Mouse (Mus musculus): ENCODE data around the gene Usp31. TPM values are rescaled to one million over a fixed set of nuclear protein-coding genes. Genes with fewer than 3 reads are reported as not detected.

The Usp31 gene
- 1 to 10 TPM; 9.0 TPM for total RNA-seq (2021)

DNA sequence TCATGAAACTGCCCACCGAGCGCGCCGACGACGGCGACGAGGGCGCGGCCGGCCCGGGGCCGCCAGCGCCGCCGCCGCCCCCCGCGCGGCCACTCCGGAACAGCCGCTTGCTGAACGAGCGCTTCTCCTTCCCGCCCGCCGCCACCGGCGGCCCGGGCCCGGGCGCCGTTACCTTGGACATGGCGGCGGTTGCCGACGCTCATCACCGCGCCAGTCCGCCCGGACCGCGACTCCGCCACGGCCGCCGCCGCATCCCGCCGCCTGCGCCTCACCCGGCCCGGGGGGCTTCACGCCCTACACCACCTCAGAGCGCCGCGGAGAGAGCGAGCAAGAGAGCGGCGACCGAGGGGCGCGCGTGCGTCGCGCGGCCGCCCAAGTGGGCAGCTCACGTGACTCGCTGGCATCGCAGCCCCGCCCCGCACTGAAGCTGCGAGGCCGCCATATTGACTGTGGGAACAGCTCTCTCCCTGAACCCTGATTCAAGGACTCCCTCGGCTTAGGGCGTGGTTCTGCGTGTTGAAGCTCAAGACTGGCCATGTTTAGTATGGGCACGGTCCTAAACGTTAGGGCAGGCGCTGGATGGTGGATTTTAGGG lies at the start of gene Usp31:
Usp31 (minus strand) TSS at position 181 of the 595 bp plus-strand sequence.
- peak; percentile 92 to 94 for DNase-seq

DNA sequence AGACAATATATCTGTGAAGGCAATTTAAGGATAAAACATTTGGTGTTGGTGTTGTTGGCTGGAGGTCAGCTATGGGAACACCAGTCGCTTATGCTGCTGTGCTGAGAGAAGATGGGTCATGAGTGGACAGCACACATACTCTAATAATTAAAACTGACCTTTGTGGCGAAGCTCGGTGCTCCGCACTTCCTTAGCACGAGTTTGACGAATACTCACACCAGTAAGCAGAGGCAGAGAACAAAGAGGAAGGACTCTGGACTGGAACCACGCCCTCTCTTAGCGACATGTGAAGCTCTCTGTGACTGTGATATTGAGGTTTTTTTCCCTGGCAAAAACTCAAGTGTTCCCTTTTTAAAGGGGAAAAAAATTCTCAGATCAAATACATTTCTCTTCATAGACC lies 47.7 kb upstream of the Usp31 start:
- intact Hi-C loops (cut with DNase I), result no loop called here
- DNase-seq, result no peak

More for the DNA sequence above, at the start of gene Usp31:
- intact Hi-C loops (cut with DNase I), result loop anchor here (5.0 to 10.0 kb wide), 2 partner anchors 62 to 360 kb away; partner anchors contain the start of genes Ears2 and Ubfd1

DNA sequence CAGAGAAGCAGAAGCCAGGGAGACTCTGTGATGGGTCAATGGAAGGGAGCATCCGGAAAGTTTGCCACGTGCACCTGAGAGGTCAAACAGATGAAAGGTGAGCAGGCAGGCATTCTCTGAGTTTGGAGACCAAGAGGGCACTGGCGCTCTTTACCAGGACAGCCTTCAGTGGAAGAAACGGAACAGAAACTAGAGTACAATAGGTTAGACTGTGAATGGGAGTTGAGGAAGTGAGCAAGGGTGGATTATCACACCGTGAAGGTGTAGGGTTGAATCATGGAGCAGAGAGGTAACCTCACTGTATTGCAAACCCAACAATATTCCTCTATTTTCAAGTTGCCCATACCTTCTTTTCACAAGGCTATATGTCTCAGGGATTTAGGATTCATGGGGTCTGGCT lies 43.2 kb upstream of the Usp31 start:
- intact Hi-C loops (cut with DNase I), result no loop called here
- no peak for DNase-seq

DNA sequence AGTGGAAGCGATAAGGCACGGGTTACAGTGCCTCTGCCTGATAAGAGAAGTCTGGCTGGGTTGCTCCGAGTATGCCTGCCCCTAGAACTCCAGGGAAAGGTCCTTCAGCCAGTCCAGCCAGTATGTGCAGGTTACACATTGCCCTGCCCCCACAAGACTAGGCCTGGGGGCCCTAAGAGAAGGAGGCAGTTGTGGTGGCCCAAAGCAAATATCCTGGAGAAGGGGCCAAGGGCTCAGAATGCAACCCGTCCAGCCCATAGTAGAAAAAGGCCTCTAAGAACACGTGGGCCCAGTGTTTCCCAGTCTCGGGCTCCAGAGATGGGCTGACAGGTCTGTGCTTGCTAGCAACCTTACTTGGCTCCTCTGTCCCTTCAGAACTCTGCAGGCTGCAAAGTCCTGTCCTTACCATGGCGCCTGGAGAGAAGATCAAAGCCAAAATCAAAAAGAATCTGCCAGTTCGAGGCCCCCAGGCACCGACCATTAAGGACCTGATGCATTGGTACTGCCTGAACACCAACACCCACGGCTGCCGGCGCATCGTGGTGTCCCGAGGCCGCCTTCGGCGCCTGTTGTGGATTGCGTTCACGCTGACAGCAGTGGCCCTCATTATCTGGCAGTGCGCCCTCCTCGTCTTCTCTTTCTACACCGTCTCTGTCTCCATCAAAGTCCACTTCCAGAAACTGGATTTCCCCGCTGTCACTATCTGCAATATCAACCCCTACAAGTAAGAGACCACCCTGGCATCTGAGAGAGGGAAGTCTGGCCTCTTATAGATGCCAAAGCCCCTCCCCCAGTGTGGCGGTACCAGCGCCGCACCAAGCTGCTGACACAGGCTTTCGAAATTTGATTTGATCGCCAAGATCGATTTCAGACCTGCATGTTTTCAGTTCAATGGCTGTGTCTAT lies 30.7 kb upstream of the Usp31 start:
- DNase-seq, result no peak
- intact Hi-C loops (cut with DNase I), result no loop called here

DNA sequence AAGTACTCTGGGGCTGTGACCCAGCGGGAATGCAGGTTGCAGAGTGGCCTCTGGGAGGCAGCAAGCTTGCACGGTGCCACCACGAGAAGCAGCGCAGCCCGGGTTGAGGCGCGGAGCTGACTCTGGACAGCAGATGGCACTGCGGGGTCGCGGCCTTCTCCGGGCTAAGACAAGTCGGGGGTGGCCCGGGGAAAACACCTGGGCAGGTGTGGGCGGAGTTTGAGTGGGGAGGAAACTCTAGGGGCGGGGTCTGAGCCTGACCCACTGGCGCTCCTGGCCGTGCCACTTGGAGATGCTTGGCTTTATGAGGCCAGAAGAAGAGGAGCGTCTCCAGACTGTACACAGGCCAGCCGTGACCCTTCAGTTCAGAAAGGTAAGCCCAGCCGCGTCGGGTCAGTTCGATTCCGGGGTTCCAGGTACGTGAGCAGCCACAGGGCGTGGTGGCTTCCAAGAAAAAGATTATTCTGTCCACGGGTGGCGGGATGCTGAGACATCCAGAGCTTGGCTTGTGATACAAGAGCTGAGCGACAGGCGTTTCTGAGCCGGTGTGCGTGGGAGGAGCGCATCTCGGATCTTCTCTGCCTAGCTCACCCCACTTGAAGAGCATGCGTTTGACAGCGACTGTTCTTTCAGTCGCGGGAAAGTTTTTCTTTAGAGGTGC lies 27.2 kb upstream of the Usp31 start, which contains the start of gene Scnn1g:
Scnn1g (plus strand) TSS at position 309 of the 661 bp plus-strand sequence.
- intact Hi-C loops (cut with DNase I), result loop anchor here (1.0 kb wide), 1 partner anchor 230 kb away; no protein-coding TSS in a partner anchor

DNA sequence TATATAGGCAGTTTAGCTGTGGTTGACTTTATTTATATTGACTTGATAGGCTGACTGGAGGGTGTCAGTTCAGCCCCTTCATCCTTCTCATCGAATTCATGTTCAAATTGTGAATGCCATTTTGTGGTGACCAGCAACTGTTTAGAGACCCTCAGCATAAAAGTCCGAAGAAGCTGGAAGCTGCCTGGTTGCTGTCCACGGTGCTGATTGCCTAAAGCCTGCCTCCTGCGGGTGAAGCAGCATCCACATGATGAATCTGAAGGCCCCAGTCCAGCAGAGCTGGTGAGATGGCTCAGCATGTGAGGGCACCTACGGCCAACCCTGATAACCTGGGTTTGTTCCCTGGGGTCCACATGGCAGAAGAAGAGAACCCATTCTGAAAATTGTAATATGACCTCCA lies 23.2 kb upstream of the Usp31 start:
- peak; percentile 14 to 36 for DNase-seq
- intact Hi-C loops (cut with DNase I), result no loop called here

More for the DNA sequence above, 27.2 kb upstream of the Usp31 start, which contains the start of gene Scnn1g:
- peak; percentile 62 to 74 for DNase-seq

GRCm38 (mm10) chr7:121717031-121717430 lies 10.0 kb upstream of the Usp31 start:
- intact Hi-C loops (cut with DNase I), result no loop called here
- DNase-seq, result no peak

- intact Hi-C loops (cut with DNase I), result no loop called here
- no peak for DNase-seq
These were observed 4.1 kb upstream of the Usp31 start for GRCm38 (mm10) chr7:121711171-121711570.

- intact Hi-C loops (cut with DNase I), result loop anchor here (5.0 to 10.0 kb wide), 2 partner anchors 62 to 361 kb away; partner anchors contain the start of genes Ears2 and Ubfd1
- peak; percentile 57 to 60 for DNase-seq
These were observed 511 bp downstream of the Usp31 start for GRCm38 (mm10) chr7:121706411-121707072.

DNA sequence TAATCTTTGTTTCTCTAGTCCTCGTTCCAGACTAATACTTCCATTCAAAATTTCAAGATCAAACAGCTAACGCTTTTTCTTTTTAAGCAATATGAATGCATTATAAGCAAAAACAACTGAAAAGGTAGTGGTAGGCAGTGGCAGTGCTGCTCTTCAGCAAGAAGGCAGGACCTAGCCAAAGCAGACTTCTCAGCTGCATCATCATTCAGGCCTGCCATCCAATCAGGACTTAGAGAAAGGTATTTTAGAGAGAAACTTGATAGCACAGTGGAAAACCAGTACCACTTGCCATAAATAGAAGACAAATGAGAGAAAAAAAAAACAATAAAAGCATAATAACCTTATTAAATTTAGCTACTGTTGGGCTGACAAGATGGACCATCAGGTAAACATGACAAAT lies 2.0 kb downstream of the Usp31 start:
- intact Hi-C loops (cut with DNase I), result loop anchor here (5.0 to 10.0 kb wide), 2 partner anchors 60 to 362 kb away; partner anchors contain the start of genes Ears2 and Ubfd1
- no peak for DNase-seq

- intact Hi-C loops (cut with DNase I), result loop anchor here (10.0 kb wide), 1 partner anchor 57 kb away; no protein-coding TSS in a partner anchor
- DNase-seq, result no peak
These were observed 5.1 kb downstream of the Usp31 start for GRCm38 (mm10) chr7:121701983-121702382.

GRCm38 (mm10) chr7:121700480-121700879 lies 6.6 kb downstream of the Usp31 start:
- intact Hi-C loops (cut with DNase I), result loop anchor here (10.0 kb wide), 1 partner anchor 56 kb away; no protein-coding TSS in a partner anchor

DNA sequence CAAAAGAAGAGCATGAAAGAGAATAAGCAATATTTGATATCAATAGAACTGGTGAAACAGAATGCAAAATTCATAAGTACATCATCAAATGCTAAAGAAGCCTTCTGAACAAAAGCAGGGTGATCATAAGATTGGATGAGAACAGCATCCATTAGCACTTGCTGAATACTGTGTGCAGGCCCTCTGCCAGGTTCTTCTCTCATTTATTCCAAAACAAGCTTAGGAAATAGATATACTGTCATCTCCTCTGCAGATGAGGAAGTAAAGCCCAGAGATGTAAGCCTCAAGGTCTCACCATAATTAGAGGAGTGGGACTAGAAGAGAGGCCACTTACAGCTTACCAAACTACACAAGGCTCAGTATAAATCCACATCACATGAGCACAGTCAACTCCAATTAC lies 7.8 kb downstream of the Usp31 start:
- no peak for DNase-seq
- intact Hi-C loops (cut with DNase I), result no loop called here

More at GRCm38 (mm10) chr7:121700480-121700879, 6.6 kb downstream of the Usp31 start:
- DNase-seq, result no peak

- intact Hi-C loops (cut with DNase I), result no loop called here
- no peak for DNase-seq
These were observed 9.5 kb downstream of the Usp31 start for GRCm38 (mm10) chr7:121697574-121697973.

DNA sequence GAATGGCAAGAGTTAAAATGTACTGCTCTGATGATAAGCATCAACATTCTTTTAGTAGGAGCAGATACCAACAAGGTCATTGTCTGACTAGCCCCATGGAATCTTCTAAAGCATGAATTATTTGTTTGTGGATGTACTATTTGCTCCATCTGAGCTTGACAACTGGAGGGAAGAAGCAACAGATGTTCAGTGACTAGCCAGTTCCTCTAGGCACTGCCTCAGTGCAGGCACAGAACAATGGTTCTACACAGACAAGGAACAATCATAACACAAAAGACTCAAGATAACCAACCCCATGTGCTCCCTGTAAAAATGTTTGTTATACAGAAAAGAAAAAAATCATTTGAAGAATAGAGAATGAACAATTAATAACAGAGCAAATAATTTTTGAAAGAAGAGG lies 9.9 kb downstream of the Usp31 start:
- intact Hi-C loops (cut with DNase I), result no loop called here
- no peak for DNase-seq

GRCm38 (mm10) chr7:121691803-121692202 lies 15.2 kb downstream of the Usp31 start:
- no peak for DNase-seq
- intact Hi-C loops (cut with DNase I), result no loop called here

GRCm38 (mm10) chr7:121689338-121689737 lies 17.7 kb downstream of the Usp31 start:
- no peak for DNase-seq
- intact Hi-C loops (cut with DNase I), result no loop called here

DNA sequence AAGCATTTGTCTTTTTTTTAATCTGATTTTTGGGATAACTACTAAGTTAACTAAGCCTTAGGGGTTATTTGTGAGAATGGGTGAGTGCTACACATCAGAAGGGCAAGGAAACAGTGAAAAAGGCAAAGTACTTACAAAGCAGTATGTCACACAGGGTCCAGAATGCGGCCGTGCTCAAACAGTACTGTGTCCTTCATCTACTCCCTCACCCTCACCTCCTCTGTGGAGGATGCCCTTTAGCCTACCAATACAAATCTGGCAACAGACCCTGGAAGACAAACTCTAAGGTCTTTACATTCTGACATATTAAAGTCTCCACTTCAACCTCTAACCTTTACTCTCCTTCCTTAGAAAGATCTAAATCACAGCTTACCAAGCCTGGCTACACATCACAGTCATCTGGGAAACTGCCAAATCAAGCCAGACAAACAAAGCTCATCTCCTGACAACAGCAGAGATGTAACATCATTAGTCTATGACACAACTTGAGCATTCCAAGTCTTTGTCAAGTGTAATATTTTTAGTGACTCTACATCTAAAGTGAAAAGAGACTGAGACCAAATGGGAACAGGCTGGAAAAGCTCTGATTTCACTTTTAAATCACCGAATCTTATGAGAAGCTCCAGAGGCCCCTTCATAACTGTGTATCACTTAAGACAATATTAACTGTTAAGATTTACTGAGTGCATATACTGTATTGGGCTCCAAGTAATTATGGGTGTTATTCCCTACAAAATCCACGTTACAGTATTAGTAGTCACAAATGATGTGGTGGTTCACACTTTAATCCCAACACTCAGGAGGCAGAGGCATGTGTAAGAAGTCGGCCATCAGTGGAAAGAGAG lies 21.7 kb downstream of the Usp31 start:
- no peak for DNase-seq
- intact Hi-C loops (cut with DNase I), result no loop called here

DNA sequence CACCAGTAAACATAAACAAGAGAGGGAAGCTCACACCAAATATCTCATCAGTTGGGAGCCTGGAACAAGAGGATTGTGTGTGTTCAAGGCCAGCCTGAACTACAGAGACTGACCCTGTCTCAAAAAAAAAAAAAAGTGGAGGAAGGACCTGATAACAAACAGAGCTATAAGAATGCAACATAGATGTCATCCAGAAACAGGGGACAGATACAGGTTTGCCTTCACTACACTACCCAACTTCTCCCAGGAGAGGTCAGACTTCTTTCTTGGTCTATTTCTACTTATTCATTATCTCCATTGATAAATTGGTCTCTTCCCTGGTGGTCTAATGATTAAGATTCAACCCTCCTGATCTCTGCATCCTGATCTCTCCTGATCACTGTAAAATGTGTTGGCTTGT lies 25.9 kb downstream of the Usp31 start:
- DNase-seq, result no peak
- intact Hi-C loops (cut with DNase I), result no loop called here

Measured in heart, postnatal 36 days (tissue).